Mouse (Mus musculus): ENCODE measurements around the gene Rps9.

Rps9 gene

DNA sequence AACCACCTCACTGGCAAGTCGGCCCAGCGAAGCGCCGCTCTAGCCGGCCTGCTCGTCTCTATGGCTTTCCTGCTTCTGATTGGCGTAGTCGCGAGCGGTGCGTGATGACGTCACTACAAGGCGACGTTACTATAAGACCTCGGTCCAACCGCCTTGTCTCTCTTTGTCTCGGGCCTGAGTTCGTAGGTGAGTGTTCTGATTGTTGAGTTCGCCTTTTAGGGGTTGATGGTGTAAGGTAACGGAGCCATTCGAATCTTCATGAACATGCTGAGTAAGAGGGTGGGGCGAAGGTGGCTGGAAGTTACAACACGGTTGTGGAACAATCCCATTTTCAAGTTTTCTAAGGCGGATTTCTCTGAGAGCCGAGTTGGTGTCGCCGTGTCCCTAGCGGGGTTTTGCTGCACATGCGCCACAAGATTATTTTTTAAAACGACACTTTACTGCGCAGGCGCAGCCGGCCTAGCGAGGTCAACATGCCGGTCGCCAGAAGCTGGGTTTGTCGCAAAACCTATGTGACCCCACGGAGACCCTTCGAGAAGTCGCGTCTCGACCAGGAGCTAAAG, at the start of gene Rps9:
Rps9 (plus strand) TSS at position 115 of the 563 bp plus-strand sequence.
- peak; percentile 96 for DNase-seq (ENCODE audit: low spot score)

- DNase-seq (ENCODE audit: low spot score) = no peak
Observed at GRCm38 (mm10) chr7:3656966-3657365, 46.8 kb upstream of the Rps9 start.

- DNase-seq (ENCODE audit: low spot score) = no peak
Observed at GRCm38 (mm10) chr7:3658578-3658977, 45.2 kb upstream of the Rps9 start.

DNA sequence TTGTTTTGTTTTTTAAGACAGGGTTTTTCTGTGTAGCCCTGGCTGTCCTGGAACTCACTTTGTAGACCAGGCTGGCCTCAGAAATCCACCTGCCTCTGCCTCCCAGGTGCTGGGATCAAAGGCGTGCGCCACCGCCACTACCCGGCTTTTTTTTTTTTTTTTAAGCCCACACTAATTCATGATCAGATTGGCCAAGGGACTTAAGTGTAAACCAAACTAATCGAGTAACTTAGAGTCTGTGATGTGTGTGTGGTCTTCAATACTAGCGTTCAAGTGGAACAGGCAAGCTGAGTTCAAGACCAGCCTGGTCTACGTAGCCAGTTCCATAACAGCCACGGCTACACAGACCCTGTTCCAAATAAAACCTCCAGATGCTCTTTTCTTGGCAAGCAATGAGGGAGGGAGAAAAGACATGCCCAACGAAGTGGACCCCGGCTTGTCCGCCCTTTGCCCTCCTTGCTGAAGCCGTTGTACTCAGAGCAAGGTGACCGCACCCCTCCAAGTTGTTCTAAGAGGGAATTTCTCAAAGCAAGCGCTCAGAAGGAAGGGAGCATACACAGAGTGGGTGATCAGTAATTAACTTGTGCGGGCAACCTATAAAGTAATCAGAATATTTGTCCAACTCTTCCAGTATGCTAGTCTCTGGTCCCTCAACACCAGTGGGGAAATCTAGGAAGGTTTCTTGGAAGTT, 39.1 kb upstream of the Rps9 start:
- DNase-seq (ENCODE audit: low spot score) = no peak

DNA sequence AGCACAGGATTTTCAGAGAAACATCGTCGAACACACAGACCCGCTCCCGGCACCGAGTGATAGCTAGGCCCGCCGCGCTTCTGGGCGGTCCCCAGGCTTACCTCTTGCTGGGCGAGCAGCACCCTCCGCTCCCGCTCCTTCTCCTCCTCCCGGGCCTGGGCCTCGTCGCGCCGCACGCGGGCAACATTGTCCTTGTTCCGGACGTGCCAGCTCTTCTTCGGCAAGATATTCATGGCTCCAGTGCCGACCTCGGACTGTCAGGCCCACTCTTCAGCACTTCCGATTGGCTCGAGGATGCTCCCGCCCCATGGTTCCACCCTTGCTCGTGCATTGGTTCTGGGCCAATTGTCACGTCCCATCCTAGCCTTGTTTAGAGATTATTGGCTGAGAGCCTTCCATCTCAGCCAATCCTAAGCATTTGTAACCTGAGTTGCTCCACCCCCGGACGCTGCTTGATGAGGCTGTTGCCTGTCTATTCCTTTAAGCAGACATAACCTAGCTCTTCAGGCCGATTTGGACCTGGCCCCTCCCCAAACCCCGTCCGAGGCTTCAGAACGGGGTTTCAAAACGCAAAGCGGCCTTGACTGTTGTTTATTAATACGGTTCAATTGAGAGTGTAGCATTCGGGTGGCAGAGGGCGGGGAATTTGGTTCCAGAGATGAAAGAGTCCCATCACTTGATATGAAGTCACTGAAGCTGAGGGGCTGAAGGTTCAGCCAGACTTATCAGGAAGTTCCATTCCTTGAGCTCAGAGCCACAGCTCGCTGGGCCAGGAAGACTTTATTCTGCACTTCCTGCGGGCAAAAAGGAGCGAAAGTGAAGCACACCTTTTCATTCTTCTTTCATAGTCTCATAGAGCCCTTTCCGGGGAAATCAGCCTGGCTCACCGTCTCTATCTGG, 38.3 kb upstream of the Rps9 start, which contains the start of gene Leng1:
Leng1 (minus strand) TSS at position 626 of the 900 bp plus-strand sequence.
- peak; percentile 79 for DNase-seq (ENCODE audit: low spot score)

- DNase-seq (ENCODE audit: low spot score) = no peak
Observed at GRCm38 (mm10) chr7:3666921-3667391, 36.8 kb upstream of the Rps9 start.

DNA sequence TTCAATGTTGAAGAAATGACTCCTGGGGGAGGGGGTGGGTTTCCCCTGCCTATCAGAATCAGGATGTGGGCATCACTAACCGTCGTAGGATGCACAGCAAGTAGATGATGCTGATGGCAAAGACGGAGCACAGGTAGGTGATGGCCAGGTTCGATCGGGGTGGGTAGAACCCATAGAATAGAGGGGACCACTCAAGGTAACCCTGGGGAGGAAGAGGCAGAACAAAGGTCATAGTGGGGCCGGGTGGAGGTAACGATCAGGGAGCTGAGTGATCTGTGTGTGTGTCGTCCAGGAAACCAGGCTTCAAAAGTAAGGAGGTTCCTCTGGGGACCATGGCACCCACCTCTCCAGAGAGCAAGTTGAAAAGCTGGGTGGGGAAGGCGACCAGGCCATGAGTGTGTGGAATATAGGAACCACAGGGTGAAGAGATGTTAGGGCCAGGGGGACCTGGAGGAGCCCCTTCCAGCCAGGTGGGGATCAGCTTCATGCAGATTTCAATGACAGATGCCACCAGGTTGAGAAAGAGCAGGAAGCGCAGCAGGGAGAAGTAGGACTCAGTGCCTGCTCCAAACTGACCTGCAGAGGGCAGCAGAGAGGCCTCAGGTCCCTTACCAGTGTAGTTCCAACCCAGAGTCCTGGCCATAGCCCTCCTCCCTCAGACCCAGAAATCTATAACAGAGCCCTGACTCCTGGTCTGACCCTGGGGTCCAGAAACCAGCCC, 29.1 kb upstream of the Rps9 start:
- peak; percentile 54 for DNase-seq (ENCODE audit: low spot score)

- DNase-seq (ENCODE audit: low spot score) = no peak
Observed at GRCm38 (mm10) chr7:3675228-3675548, 28.6 kb upstream of the Rps9 start.

DNA sequence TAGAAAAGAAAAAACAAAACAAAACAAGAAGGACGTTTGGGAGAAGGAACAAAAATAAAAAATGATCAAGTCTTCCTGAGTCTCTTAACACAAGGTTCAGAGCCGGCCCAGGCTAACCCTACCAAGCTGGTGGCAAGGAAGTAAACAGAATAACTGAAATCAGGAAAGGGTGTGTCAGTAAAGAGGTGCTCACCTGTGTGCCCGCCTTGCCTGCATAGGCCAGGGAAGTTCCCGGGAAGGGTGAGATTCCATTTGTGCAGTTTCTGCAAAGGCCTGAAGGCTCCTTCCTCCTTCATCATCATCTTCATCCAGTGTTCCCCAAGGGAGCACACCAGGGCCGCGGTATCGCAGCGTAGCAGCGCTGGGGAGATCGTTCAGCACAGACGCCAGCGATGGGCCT, 27.4 kb upstream of the Rps9 start:
- DNase-seq (ENCODE audit: low spot score) = no peak

DNA sequence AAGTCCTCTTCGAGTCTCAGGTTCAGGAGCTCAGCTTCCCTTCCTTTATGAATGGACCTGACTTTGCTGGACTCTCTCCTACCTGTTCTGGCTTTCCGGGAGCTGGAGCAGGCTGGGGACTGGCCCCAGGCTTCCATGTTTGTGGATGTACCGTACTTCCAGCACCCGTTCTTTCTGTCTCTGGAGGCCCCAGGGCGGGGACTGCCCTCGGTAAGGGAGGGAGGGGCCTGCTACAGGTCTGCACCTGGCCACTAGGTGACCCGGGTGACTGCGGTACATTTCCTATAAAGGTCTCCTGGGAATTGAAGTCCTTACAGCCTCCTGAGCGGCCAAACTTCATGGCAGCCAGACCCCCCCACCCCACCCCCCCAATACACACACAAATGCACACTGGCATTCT, 26.5 kb upstream of the Rps9 start, which contains the start of gene Tmc4:
Tmc4 (minus strand) TSS at position 212 of the 400 bp plus-strand sequence.
- no peak for DNase-seq (ENCODE audit: low spot score)

GRCm38 (mm10) chr7:3683908-3684550, 19.8 kb upstream of the Rps9 start:
- DNase-seq (ENCODE audit: low spot score) = no peak

DNA sequence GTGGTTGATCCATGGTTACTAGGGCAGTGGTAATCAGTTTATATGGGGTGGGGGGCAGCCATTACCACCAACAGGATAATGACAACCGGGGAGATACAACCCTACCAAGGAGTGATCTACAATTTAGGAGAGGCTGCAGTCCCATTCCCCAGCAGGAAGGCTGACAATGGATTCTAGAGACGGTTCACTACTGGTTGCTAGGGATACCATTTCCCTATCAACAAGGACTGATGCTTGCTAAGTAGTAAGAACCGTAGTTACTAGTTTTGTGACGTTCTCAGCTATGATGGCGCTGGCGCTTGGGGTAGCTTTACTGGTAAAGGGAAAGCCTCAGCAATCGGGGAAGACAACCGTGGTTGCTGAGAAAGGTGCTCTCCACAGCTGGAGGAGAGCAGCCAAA, 19.1 kb upstream of the Rps9 start:
- no peak for DNase-seq (ENCODE audit: low spot score)

DNA sequence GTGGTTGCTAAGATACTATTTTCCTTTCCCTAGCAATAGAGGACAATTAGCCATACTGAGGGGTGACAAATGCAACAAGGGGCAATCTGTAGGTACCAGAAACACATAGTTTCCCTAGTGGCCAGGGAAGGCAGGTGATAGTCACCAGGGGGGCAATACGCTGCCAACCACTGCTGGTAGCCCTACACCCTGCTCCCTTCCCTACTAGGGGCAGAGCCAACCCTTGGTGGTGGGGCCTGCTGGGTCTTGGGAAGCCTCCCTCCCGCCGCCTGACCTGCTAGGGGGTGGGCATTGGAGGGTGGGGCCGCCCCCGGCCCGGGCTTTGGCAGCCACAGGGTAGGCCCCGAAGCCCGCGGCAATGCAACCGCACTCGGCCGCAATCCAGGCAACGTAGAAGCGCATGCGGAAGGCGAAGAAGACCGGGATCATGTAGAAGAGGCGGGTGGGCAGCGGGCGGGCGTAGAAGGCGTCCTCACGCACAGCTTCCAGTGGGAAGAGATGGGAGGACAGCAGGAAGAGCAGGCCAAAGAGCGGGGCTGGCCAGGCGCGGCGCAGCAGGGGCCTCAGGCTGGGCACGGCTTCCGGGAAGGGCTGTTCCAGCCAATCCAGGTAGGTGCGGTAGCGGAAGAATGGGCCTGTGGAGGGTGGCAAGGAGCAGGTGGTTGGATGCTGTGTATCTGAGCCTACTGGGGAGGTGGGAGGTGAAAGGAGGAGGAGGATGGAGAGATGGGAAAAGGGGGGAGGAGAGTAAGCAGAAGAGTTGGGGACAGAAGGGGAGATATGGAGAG, 18.2 kb upstream of the Rps9 start:
- DNase-seq (ENCODE audit: low spot score) = no peak

- no peak for DNase-seq (ENCODE audit: low spot score)
Observed at GRCm38 (mm10) chr7:3691919-3692318, 11.9 kb upstream of the Rps9 start.

DNA sequence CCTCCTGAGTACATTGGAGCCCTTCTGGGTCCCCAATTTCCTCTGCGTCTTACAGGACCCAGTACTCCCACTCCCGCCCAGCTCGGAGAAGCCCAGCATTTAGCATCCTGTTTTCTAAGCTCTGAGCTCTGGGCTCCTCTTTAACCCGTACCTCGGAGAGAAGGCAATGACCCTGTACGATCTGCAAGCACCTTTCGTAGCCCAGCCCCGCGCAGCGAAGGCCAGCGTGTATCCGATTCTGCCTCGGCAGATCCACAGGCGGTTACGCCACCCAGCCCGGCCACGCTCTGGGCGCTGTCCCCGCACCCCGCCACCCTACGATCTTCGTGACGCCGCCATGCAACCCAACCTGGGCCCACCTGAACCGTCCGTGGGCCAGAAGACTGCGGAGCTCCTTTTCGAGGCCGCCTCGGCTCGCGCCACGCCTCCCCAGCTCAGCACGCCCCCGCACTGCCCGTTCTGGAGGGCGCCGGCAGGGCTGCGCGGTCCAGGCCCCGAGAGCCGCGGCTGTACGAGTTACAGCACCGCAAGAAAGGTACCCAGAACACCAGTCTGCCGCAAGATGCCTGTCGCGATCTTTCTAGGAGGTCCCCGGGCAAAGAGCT, 11.3 kb upstream of the Rps9 start, which contains the start of gene Tsen34:
Tsen34 (plus strand) TSS at position 482 of the 605 bp plus-strand sequence.
- peak; percentile 91 for DNase-seq (ENCODE audit: low spot score)

GRCm38 (mm10) chr7:3692987-3693808, 10.6 kb upstream of the Rps9 start, which contains the start of gene Mboat7:
Gene Mboat7, minus strand, starts transcription at chr7:3693523.
- peak; percentile 86 for DNase-seq (ENCODE audit: low spot score)

DNA sequence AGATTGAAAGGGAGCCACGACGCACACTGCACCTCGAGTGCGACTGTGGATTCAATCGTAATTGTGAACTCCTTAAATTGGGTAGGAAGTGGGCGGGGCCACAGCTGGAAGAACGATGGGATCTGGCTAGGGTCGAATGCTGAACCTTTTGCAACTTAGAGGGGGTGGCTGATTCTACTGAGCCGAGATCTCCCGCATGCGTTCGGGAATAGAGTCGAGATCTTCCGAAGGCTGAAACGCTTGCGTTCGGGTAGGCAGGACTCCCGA, 10.1 kb upstream of the Rps9 start:
- no peak for DNase-seq (ENCODE audit: low spot score)

DNA sequence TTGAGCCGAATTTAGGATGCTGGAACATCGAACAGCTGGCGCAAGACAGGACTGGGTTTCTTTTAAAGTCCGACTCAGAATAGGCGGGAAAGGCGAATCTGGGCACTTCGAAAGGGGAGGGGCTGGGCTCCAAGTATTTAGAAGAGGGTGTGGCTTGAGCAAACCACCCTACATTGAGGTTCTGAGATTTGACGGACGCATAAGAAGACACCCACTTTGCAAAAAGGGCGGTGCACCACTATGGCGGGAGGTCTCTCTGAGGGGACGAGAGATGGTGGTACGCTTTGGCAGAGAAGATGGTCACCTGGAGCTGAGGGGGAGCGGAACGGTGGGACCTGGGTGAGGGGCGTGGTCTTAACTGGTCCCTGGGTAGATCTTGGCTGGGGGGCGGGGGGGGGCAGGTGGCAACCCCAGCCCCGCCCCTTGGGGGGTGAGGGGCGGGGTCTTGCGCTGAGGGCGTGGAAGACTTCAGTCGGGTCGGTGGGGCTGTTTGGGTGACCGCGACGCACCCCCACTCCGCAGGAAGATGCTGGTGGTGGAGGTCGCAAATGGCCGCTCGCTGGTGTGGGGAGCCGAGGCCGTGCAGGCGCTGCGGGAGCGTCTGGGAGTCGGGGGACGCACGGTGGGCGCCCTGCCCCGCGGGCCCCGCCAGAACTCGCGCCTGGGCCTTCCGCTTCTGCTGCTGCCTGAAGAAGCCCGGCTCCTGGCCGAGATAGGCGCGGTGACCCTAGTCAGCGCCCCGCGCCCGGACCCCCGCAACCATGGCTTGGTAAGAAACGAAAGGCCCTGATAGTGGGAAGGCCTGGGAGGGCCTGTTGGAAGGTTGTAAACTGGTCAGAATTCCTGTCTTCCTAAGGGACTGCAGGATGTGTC, 9.5 kb upstream of the Rps9 start:
- DNase-seq (ENCODE audit: low spot score) = peak; percentile 24

GRCm38 (mm10) chr7:3694949-3695305, 8.9 kb upstream of the Rps9 start:
- DNase-seq (ENCODE audit: low spot score) = peak; percentile 15

Data from ovary, postnatal 10 days (tissue).